ENCODE assay signal across 24 mouse cellular contexts in genomic region chr19:6101186-6101585, GRCm38 (mm10). TPM values are rescaled to one million over a fixed set of nuclear protein-coding genes. Genes with fewer than 3 reads are reported as not detected.
"Had no signal": no experiment of that assay in that cellular context is flagged by ENCODE, and none has a peak within 500 bp of the region (broad histone marks: within the 10 kb centered on the region; RNA-seq: fewer than 3 reads in every experiment).

No protein-coding gene starts in this region.

- H3K4me1 ChIP-seq: lung, embryonic 15.5 days had no signal

- H3K9me3 ChIP-seq: lung, embryonic 15.5 days had no signal

- H3K9ac ChIP-seq: liver, embryonic 14.5 days; lung, embryonic 15.5 days had no signal

- H3K4me2 ChIP-seq: lung, embryonic 15.5 days had no signal

- H3K36me3 ChIP-seq: lung, embryonic 15.5 days had no signal

- H3K27ac ChIP-seq: kidney, postnatal 0 days; layer of hippocampus, adult 2 months; left cerebral cortex, adult 2 months; lung, embryonic 15.5 days; macrophage had no signal

- H3K4me3 ChIP-seq: layer of hippocampus, adult 2 months; left cerebral cortex, adult 2 months; lung, embryonic 15.5 days had no signal

- DNase-seq: kidney, adult 2 months; kidney, postnatal 25 days; layer of hippocampus, adult 9-11 months; layer of hippocampus, postnatal 36 days; lung, adult 18-20 months; lung, postnatal 14 days; midbrain, embryonic 14.5 days; thymus, adult 18-20 months; thymus, postnatal 36 days had no signal

- H3K27me3 ChIP-seq: lung, embryonic 15.5 days had no signal

RNA-seq across cellular contexts. Expression of gene Naaladl1, which starts 4.4 kb away (rescaled TPM):
- total RNA-seq: left cerebral cortex, adult 2 months; liver, adult 2 months had no signal
- polyA plus RNA-seq: liver, adult 2 months; macrophage had no signal

RNA-seq across cellular contexts. Expression of gene AC131692.1, which starts 7.0 kb away (rescaled TPM):
- total RNA-seq: layer of hippocampus, adult 2 months; layer of hippocampus, postnatal 36 days; left cerebral cortex, adult 2 months; left cerebral cortex, postnatal 10 days; left cerebral cortex, postnatal 36 days; liver, adult 2 months; midbrain, postnatal 0 days had no signal
- polyA plus RNA-seq: kidney, adult 2 months; kidney, postnatal 0 days; large intestine, adult 2 months; limb, embryonic 11.5 days; liver, adult 2 months; midbrain, embryonic 14.5 days; midbrain, postnatal 0 days; neural tube, embryonic 11.5 days; neural tube, embryonic 14.5 days; small intestine, adult 2 months had no signal

RNA-seq across cellular contexts. Expression of gene Cdca5, which starts 16.4 kb away (rescaled TPM):
- total RNA-seq: left cerebral cortex, adult 2 months; left cerebral cortex, postnatal 36 days had no signal
